Mouse (Mus musculus) cortical plate, adult 2 months (tissue): Measurements from ENCODE around the gene Pygo2. TPM values are rescaled to one million over a fixed set of nuclear protein-coding genes. Genes with fewer than 3 reads are reported as not detected.

Experiments used
- H3K27ac ChIP-seq: fragments of 200-500 bp; 2 replicates; pipeline ENCODE4 v1.5.1; 2012; ENCODE audit warnings: low read length, control low read depth, inconsistent platforms; ENCODE audit not compliant: insufficient read depth
- H3K4me1 ChIP-seq: fragments of 200-500 bp; 2 replicates; pipeline ENCODE4 v1.6.1; 2011; ENCODE audit warnings: low read length; ENCODE audit not compliant: control insufficient read depth, insufficient read depth
- H3K4me3 ChIP-seq: fragments of 200-500 bp; 2 replicates; pipeline ENCODE4 v1.5.1; 2011; ENCODE audit warnings: mild to moderate bottlenecking, low read length, control low read depth; ENCODE audit not compliant: insufficient read depth
- CTCF ChIP-seq: fragments of 200-500 bp; IDR thresholded peaks from 2 replicates; pipeline ENCODE4 v1.5.1; 2011; ENCODE audit warnings: mild to moderate bottlenecking, control low read depth, low read length; ENCODE audit not compliant: insufficient read depth; ENCODE audit errors: extremely low read depth
- POLR2A ChIP-seq: fragments of 200-500 bp; IDR thresholded peaks from 2 replicates; pipeline ENCODE4 v1.6.1; 2011; ENCODE audit warnings: mild to moderate bottlenecking, low read length, control low read depth; ENCODE audit not compliant: insufficient read depth; ENCODE audit errors: extremely low read depth
- polyA plus RNA-seq: library from polyadenylated mRNA; depleted of rRNA; stranded (reverse); fragments of >200 nt; gene quantifications from 2 replicates; pipeline ENCODE4 v1.2.3, GENCODE M21; 2012

The Pygo2 gene
- polyA plus RNA-seq, 1 experiment = 47.2 TPM

DNA sequence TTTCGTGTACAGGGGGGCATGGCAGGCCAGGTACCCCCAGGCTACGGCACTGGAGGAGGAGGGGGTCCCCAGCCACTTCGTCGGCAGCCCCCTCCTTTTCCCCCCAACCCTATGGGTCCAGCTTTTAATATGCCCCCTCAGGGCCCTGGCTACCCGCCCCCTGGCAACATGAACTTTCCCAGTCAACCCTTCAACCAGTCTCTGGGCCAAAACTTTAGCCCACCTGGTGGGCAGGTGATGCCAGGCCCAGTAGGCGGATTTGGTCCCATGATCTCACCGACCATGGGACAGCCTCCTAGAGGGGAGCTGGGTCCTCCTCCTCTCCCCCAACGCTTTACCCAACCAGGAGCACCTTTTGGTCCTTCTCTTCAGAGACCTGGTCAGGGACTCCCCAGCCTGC lies 2.6 kb downstream of the Pygo2 start:
- peaks cover 5% of the 10 kb centered on the region for H3K4me1 ChIP-seq
- H3K27ac ChIP-seq = no peak overlapping the region
- no peak for TF ChIP-seq CTCF
- no peak for TF ChIP-seq POLR2A
- H3K4me3 ChIP-seq = no peak overlapping the region

DNA sequence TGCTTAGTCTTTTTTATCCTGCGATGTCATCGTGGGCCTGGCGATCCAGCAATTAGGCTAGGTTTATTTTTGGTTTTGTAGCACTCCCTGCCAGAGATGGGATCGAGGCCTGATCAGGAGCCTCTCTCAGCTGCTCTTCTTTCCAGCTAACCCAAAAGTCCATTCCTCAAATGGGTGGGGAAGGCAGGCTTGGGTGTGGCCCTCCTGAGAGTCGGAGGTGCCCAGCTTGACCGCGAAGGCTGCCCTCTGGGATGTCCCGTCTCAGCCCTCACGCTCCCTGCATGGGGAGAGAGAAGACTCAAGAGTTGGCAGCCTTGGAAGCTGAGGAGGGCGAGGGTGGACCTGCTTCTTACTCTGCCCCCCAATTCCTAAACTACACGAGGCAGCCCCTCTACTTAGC lies 4.5 kb downstream of the Pygo2 start:
- no peak for TF ChIP-seq CTCF
- no peak for TF ChIP-seq POLR2A
- Histone ChIP-seq H3K27ac (no peak overlapping the region), H3K4me3 (no peak overlapping the region), H3K4me1 (peaks cover 5% of the 10 kb centered on the region)

DNA sequence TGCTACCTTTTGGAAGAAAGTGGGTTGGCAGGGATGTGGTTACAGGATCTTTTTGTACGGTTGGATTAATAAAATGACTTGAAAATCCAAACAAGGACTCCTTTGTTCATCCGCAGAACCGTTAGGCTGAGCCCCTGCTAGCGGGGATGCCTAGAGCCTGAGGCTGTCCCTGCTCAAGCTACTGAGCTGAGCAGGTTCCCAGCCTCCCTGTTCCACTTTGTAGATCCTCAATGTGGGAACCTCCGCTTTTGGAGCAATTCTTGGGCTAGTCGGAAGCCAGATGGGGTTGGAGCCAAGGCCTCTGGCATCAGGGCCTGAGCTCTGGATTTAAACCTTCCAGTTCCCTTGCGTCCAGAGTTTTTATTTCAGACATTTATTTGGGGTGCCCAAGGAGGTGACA lies 5.0 kb downstream of the Pygo2 start:
- H3K27ac ChIP-seq = no peak overlapping the region
- peaks cover 5% of the 10 kb centered on the region for H3K4me1 ChIP-seq

DNA sequence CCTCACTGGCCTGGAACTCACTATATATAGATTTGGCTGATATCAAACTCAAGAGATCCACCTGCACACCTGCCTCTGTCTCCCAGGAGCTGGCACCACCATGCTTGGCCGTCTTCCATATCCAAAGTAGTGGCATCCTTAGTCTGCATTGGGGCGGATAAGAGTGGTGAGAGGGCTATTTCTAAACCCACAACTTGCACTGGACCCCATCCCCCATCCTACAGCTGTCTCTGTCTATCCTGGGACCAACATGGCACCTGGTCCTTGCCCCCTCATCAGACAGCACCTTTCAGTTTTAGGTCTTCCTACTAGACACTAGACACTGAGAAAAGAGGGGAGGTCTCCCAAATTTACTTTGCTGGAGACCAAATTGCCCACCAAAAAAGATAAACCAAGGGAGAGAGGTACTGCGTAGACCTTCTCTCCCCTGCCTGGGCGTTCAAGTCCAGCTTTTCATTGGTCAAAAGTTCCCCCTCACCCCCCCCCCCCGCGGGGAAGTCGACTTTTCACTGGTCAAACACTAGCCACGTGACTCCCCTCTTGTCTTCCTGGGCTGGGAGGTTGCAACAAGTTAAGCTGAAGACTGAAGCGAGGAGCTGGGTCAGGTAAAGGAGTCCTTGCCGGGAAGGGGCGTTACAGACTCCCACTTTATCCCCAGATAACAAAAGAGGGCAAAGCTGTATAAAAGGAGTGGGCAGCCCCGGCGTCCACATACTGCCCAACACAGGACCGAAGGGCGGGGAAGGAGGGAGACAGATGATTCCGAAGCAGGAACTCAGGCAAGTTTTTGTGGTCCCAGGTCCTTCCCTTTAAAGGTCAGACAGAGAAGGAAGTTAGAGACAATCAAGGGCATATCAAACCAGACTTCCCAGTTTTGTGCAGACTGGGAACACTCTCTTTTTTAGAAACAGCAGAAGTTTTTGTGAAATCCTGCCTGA lies 6.4 kb downstream of the Pygo2 start, which contains the start of gene Pbxip1:
TSS of gene Pbxip1 (plus strand) at position 531 of the 938 bp plus-strand sequence.
- TF ChIP-seq POLR2A (peak; percentile 53; the same call in 1 of the 2 replicates), CTCF (no peak)
- H3K4me3 ChIP-seq = peak within 1 kb of the TSS; percentile 35
- H3K4me1 ChIP-seq = peaks cover 3% of the 10 kb centered on the region; the same call in 1 of the 2 replicates
- peak within 1 kb of the TSS; percentile 53; the same call in 1 of the 2 replicates for H3K27ac ChIP-seq

More for the DNA sequence above, 5.0 kb downstream of the Pygo2 start:
- no peak for TF ChIP-seq CTCF
- no peak for TF ChIP-seq POLR2A
- no peak overlapping the region for H3K4me3 ChIP-seq

DNA sequence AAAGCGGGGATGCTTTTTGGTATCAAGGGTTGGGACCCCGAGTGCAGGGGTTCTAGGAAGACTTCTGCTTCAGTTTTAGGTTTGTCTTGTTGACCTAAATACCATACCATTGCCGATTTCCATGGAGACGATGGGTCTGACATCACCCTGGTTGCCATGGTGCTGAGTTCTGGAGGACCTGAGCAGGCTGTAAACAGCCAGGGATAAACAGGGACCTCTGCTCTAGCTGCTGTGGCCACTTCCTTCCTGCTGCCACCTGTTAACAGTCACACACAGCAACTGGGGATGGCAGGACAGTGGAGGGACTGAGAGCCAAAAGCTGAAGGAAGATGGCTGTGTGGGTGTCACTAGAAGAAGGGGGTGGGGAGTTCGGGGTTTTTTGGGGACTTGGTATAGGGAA lies 7.3 kb downstream of the Pygo2 start:
- TF ChIP-seq CTCF (no peak), POLR2A (no peak)
- H3K27ac ChIP-seq = peak overlapping the region; percentile 53; the same call in 1 of the 2 replicates
- peak overlapping the region; percentile 35; the same call in 1 of the 2 replicates for H3K4me3 ChIP-seq
- 0 out of 2 replicates have a peak, but pooled peaks cover 1% of the 10 kb centered on the region for H3K4me1 ChIP-seq

DNA sequence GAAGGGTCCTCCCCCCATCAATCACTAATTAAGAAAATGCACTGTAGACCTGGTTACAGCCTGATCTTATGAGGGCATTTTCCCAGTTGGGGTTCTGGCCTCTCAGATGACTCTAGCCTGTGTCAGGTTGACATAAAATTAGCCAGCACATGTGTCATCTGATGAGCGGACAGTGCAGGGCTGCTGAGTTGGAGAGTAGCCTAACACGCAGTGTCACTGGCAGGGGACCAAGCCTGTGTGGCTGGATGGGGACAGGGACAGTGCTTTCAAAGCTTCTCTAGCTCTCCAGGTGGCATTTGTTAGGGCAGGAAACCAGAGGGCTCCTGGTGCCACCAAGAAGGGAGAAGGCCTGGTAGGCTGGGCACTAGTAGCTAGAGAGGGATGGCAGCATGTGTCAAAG lies 10.7 kb downstream of the Pygo2 start:
- TF ChIP-seq POLR2A = no peak
- no peak overlapping the region for H3K4me3 ChIP-seq
- H3K27ac ChIP-seq = no peak overlapping the region
- H3K4me1 ChIP-seq = 0 out of 2 replicates have a peak, but pooled peaks cover 1% of the 10 kb centered on the region

DNA sequence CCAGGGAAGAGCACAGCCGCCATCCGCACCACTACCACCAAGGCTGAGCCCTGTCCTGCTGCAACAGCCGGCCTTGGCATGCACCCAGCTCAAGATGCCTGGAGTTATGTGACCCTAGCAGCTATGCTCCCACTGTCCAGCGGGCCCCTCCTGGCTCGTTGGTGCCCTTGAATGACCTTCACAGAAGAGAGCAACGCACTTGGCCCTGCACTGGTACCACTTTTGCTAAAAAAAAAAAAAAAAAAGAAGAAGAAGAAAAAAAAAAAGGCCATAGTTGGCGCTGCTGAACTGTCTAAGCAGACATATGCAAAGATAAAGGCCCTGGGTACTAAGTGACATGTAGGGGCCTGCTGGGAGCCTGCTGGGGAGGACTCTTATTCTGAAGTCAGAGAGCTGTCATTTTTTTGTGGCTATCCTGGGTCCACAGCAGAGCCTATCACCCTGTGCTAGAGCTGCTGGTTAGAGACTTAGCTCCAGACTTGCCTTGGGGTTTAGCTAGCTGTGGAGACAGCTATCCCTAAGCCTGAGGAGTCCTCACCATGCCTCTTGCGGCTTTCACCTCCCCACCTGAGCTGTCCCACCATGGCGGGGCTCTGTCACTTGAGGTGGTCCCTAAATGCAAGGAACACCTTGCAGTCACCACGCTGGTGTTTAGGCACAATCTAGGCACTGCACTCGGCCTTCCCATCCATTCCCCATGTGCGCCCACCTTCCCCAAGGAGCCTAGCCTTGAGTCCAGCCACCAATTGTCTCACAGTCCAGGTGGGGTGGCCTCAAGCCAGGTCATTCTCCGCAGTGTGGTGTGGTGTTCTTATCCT lies 18.9 kb downstream of the Pygo2 start:
- no peak overlapping the region for H3K27ac ChIP-seq
- H3K4me3 ChIP-seq = no peak overlapping the region
- TF ChIP-seq CTCF (no peak), POLR2A (no peak)
- no peaks in the 10 kb centered on the region; the same call in 1 of the 2 replicates for H3K4me1 ChIP-seq

DNA sequence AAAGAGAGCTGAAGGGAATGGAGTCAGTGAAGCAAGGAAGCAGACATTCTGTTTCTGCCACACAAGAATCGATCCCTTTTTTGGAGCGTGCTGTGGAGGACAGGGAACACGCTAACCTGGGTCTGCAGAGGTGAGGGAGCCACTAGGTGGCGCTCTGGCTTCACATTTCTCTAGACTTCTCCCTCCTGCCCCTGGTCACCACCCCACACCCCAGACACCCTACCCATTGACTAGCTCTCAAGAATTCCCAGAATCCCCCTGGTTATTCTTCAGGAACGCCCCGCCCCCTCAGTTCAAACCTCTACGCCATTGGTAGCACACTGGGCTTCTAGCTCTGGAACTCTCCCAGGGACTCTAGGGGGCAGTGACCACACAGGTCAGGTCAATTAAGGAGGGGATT lies 19.5 kb downstream of the Pygo2 start:
- H3K4me3 ChIP-seq = no peak overlapping the region
- H3K4me1 ChIP-seq = no peaks in the 10 kb centered on the region; the same call in 1 of the 2 replicates
- TF ChIP-seq POLR2A (no peak), CTCF (peak; percentile 80)
- no peak overlapping the region for H3K27ac ChIP-seq

DNA sequence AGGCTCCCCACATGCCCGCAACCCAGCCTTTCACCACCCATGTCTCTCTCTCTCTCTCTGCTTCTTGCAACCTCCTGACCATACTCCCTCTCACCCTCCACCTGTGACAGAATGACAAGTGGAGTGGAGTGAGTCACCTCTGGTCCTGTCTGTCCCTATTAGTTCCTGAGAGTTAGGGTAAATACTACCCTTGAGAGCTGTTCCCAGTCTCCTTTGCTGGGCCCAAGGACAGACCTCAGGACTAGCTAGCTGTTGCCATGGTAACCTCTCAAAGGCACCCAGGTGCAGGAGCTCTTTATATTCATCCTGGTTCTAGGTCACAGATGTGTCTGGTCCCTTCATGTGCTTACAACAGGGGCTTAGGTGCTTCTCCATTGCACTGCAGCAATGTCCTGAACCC lies 21.9 kb downstream of the Pygo2 start:
- Histone ChIP-seq H3K27ac (no peak overlapping the region), H3K4me1 (no peaks in the 10 kb centered on the region; the same call in 1 of the 2 replicates), H3K4me3 (no peak overlapping the region)
- TF ChIP-seq CTCF (no peak), POLR2A (no peak)
